Comparison of ENCODE assay signal across 8 mouse cellular contexts in the genomic region with DNA sequence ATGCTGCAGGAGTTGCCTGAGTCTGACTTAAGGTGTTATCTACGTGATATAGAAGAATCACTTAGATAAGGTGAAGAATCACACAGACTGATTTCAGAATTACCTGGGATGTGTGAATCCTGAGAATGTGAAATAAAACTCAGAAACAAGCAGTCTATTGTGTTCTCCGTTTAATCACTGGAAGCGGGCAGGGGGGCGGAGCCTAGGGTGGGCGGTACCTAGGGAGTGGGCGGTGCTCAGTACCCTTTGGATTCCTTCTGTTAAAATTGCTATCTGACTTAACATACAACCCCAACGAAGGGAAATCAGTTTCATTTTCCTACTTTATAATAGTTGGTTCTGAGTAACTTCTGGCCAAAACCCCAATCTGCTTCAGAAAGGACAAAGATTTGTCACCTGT. TPM values are rescaled to one million over a fixed set of nuclear protein-coding genes. Genes with fewer than 3 reads are reported as not detected.
A peak's percentile ranks its signal among the peaks of the same experiment; 100 is the strongest.
DNase-seq lines count a peak whose midpoint lies in the region; ATAC-seq lines count a peak whose summit lies in the region.

No protein-coding gene starts in this region.

- H3K4me3 ChIP-seq in heart, embryonic 15.5 days, result peak overlapping the region; percentile 15; the same call in 1 of the 2 replicates
- peak overlapping the region; percentile 24 for H3K4me3 ChIP-seq in limb, embryonic 10.5 days
- H3K4me3 ChIP-seq in midbrain, embryonic 15.5 days, result no peak overlapping the region

- H3K4me2 ChIP-seq in heart, embryonic 15.5 days, result peak overlapping the region; percentile 52
- H3K4me2 ChIP-seq in midbrain, embryonic 15.5 days, result 0 out of 2 replicates have a peak overlapping the region, but pooled peaks have one; percentile 11

- intact Hi-C loops in left cerebral cortex, postnatal 36 days (cut with DNase I), result loop anchor here (5.0 kb wide), 4 partner anchors 67 to 502 kb away; partner anchors contain the start of genes Itpkb and Parp1

- H3K27ac ChIP-seq in heart, embryonic 15.5 days, result no peak overlapping the region
- peak overlapping the region; percentile 62; the same call in 1 of the 2 replicates for H3K27ac ChIP-seq in limb, embryonic 10.5 days
- no peak overlapping the region for H3K27ac ChIP-seq in midbrain, embryonic 15.5 days

- no peak overlapping the region for H3K9ac ChIP-seq in heart, embryonic 15.5 days
- no peak overlapping the region for H3K9ac ChIP-seq in midbrain, embryonic 15.5 days

- ATAC-seq in heart, embryonic 15.5 days (replicated peaks; ENCODE audit: insufficient number of reproducible peaks, insufficient read depth, low FRiP score, low read depth), result no peak
- ATAC-seq in midbrain, embryonic 15.5 days (replicated peaks), result no peak

- DNase-seq in kidney, adult 18-20 months, result peak; percentile 72
- DNase-seq in kidney, adult 11 months, result no peak
- DNase-seq in c-Kit-positive CD71-positive TER-119-positive erythroid progenitor cells, embryonic 14.5 days (ENCODE audit: low spot score), result peak; percentile 62
- no peak for DNase-seq in limb, embryonic 10.5 days (ENCODE audit: low spot score)
- DNase-seq in adipocyte (ENCODE audit: low spot score), result no peak
- DNase-seq in left cerebral cortex, postnatal 36 days (ENCODE audit: low spot score in 2 of 2), result no peak

- WGBS in heart, embryonic 15.5 days, result 7% methylated on average over 7 of the region's 7 CpGs
- 14% methylated on average over 7 of the region's 7 CpGs for WGBS in limb, embryonic 10.5 days
- WGBS in midbrain, embryonic 15.5 days, result 8% methylated on average over 7 of the region's 7 CpGs

- H3K4me1 ChIP-seq in heart, embryonic 15.5 days (replicated peaks), result peaks cover 18% of the 10 kb centered on the region
- peaks cover 18% of the 10 kb centered on the region for H3K4me1 ChIP-seq in limb, embryonic 10.5 days
- H3K4me1 ChIP-seq in midbrain, embryonic 15.5 days, result no peaks in the 10 kb centered on the region

- no peaks in the 10 kb centered on the region for H3K9me3 ChIP-seq in heart, embryonic 15.5 days (replicated peaks)
- no peaks in the 10 kb centered on the region for H3K9me3 ChIP-seq in limb, embryonic 10.5 days (replicated peaks)
- H3K9me3 ChIP-seq in midbrain, embryonic 15.5 days, result no peaks in the 10 kb centered on the region

- H3K27me3 ChIP-seq in heart, embryonic 15.5 days, result peaks cover 11% of the 10 kb centered on the region
- H3K27me3 ChIP-seq in limb, embryonic 10.5 days (ENCODE audit: low read depth, poor library complexity, severe bottlenecking), result peaks cover 18% of the 10 kb centered on the region
- peaks cover 5% of the 10 kb centered on the region; the same call in 1 of the 2 replicates for H3K27me3 ChIP-seq in midbrain, embryonic 15.5 days (replicated peaks)

- H3K36me3 ChIP-seq in heart, embryonic 15.5 days, result no peaks in the 10 kb centered on the region
- no peaks in the 10 kb centered on the region for H3K36me3 ChIP-seq in limb, embryonic 10.5 days
- no peaks in the 10 kb centered on the region for H3K36me3 ChIP-seq in midbrain, embryonic 15.5 days (replicated peaks)

RNA-seq across cellular contexts. Expression of gene Psen2, which starts 2.2 kb away (rescaled TPM):
- 14.9 and 17.4 TPM in 2 replicates for polyA plus RNA-seq in heart, embryonic 15.5 days (2015; fragmentation: Nextera tagmentation; extraction: Ambion mirVana)
- 6.7 and 7.1 TPM in 2 replicates for polyA plus RNA-seq in limb, embryonic 10.5 days (2016; fragmentation: Nextera tagmentation; extraction: Ambion mirVana)
- polyA plus RNA-seq in midbrain, embryonic 15.5 days (2015; fragmentation: Nextera tagmentation; extraction: Ambion mirVana), result 15.4 and 15.8 TPM in 2 replicates
- total RNA-seq in left cerebral cortex, postnatal 36 days (2021), result 10 to 100 TPM; 19.3 to 20.0 TPM

Comparison
In these comparisons a context has a peak if more than half of its experiments do, and no peak if none do; other contexts are left out.
1. DNase-seq: peak in kidney, adult 18-20 months (single experiment) and c-Kit-positive CD71-positive TER-119-positive erythroid progenitor cells, embryonic 14.5 days (single experiment); none in kidney, adult 11 months (single experiment), limb, embryonic 10.5 days (single experiment), adipocyte (single experiment) and left cerebral cortex, postnatal 36 days (0 of 2).